Mouse (Mus musculus): ENCODE measurements around the gene Cemip2. TPM values are rescaled to one million over a fixed set of nuclear protein-coding genes. Genes with fewer than 3 reads are reported as not detected.
A peak's percentile ranks its signal among the peaks of the same experiment; 100 is the strongest.

Gene Cemip2
- total RNA-seq, 2 experiments from 2014 or later = 9.0 to 16.0 TPM

DNA sequence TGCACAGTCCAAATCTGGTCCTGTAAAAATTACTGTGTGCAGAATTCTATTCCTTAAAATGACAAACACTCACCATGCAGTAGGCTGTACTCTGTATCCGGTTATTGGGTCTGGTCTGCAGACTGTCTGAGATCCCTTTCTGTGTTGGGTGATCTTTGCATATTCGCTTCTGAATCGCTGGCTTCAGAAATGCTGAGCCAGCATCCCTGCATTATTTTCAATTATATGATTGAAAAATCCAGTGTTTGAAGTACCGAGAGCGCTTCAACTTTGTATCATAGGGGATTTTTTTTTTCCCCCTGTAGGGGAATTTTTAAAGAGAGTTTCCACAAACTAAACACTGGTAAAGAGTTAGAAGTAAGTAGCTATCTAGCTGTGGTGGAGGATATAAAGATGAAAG, 32.0 kb downstream of the Cemip2 start:
- ATAC-seq (ENCODE audit: poor library complexity, severe bottlenecking) = no peak

DNA sequence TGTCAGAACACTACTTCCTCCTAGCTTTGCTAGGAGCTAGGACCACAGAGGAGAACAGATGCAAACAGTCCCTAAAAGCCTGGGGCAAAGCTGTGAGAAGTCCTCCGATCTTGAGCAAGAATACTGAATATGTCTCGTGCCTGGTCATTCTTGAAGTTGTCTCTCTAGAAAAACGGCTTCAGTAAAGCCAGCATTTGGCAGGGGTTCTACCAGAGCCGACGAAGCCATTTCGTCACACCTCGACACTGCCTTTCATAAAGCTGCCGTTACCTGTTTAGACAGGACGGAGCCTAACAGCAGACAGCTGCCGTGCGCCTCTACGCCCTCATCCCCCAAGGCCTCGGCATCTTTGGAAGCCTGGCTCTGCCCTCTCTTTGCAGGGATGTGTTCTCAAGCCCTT, 35.4 kb downstream of the Cemip2 start:
- no peak for ATAC-seq (ENCODE audit: poor library complexity, severe bottlenecking)

DNA sequence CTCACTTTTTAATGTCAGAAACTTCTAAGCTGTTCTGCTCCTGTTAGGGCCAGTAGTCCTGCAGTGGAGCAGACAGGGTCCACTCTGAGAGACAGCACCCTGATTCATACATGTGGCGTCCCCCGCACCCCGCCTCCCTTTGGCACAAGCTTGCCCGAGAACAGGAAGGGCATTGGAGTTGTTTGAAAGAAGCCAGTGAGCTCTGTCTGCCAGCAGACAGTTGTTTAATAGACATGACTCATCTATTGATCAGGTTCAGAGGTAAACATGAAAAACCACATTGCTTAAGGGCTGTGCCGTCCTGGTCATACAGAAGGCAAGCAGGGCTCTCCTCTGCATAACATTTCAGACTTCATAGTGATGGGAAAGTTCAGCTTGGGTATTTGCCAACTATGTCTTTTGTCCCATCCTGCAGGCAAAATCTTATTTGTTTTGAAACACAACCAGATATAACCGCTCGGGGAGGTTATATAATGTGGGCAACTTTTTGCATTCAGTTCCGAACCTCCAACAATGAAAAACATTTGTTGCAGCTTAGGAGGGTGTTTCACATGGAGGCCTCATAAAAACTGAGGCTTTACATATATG, 36.4 kb downstream of the Cemip2 start:
- ATAC-seq (ENCODE audit: poor library complexity, severe bottlenecking) = no peak

DNA sequence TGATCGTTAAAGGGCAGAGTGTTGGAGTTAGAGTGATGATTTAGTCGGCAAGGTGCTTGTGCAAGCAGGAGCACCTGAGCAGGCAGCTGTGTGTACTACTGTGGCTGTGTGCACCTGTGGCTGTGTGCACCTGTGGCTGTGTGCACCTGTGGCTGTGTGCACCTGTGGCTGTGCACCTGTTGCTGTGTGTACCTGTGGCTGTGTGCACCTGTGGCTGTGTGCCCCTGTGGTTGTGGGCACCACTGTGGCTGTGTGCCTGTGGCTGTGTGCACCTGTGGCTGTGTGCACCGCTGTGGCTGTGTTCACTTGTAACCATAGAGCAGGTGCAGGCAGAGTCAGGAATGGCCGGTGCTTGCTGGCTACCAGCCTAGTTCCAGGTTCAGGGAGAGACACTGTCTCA, 38.1 kb downstream of the Cemip2 start:
- no peak for ATAC-seq (ENCODE audit: poor library complexity, severe bottlenecking)

DNA sequence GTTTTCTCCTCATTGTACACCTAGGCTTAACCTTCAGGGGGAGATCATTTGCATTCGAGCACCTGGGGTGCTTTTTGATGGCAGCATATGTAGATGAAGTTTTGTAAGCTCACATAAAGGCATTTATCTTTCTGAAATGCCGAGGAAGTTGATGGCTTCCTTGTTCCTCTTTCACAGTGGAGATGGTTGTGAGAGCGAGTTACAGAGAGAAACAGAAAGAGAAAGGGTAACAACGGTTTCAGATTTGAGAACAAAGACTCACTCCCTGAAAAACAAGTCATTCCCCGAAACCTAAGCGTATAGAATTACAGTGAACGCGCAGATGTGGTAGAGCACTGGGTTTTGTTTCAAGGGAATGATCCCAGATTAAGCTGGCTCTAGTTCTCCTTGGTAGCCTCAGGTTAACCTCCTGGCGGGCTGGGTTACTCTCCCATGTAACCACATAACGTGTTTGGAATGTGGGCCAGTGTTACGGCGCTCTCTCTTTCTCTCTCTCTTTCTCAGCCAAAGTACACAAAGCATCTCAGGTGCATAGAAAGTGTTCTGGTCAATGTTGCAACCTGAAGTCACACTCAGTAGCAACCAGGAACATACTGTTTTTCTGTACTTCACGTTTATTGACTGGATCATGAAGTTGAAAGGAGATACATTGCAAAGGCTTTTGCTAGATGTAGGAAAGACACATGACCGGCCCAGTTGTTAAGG, 40.0 kb downstream of the Cemip2 start:
- peak; percentile 91 for ATAC-seq (ENCODE audit: poor library complexity, severe bottlenecking)

DNA sequence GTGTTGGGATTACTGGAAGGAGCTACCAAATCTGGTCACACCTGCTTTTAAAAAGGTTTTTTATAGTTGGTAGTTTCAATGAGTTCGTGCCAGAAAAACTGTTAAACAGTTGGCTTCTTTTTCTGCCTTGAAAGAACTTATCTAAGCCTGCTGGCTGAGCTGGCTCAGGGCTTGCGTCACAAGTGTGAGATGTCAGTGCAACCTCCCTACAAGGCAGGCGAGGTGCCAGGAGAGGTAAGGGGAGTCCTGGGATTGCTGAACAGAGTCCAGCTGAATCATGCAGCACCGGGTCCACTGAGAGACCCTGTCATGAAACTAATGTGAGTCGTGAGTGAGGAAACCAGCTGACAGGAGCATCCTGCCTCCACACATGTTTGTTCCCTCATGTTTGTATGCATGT, 41.4 kb downstream of the Cemip2 start:
- no peak for ATAC-seq (ENCODE audit: poor library complexity, severe bottlenecking)

DNA sequence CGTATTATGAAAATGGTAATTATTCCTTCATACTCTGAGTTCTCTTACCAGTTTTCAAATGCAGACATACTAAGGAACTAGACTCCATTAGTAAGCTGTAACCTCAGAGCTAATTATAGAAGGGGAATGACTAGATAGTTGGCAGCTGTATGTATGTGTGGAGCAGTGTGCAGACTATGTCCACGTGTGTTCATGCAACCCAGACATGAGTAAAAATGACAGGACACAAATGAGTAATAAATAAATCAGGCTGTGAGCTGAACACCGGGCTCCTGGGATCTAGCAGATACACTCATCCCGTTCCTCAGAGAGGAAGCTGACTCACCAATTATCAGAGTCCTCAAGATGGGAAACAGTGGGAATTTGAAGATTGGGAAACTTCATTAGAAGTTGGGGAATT, 42.0 kb downstream of the Cemip2 start:
- ATAC-seq (ENCODE audit: poor library complexity, severe bottlenecking) = no peak

DNA sequence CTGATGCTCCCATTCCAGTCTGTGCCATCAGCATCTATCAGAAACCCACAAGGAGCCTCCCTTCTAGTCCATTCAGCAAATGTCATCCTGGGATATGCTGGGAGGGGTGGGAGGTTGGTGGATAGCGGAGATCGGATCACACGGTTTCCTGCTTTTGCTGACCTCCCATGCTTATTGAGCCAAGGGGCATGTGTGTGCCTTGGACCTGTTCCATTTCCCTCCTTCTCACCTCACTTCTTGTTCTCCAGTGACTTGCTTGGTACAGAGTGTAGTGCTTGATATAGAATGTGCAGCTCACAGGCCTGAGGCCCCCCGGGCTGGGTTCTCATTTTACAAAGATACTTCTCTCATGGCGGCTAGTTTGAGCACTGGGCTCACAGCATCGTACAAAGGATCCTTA, 43.7 kb downstream of the Cemip2 start:
- no peak for ATAC-seq (ENCODE audit: poor library complexity, severe bottlenecking)

DNA sequence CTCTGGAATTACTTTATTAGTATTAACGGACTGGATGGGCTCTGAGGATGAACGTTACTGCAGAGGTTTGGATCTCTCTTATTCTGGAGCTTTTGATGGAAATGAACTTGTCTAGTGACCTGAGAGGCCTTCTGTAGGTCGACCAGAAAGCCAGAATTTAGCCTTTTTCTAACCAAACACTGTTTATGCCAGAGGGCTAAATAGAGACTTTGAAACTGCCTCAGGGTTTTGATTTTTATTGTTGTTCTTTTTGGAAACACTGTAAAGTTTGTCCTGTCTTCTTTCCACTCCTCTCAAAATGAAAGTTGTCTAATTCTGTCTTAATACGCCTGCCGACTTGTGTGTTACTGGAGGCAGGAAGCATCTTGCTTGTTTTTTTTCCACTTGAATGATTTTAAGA, 46.0 kb downstream of the Cemip2 start:
- ATAC-seq (ENCODE audit: poor library complexity, severe bottlenecking) = no peak

DNA sequence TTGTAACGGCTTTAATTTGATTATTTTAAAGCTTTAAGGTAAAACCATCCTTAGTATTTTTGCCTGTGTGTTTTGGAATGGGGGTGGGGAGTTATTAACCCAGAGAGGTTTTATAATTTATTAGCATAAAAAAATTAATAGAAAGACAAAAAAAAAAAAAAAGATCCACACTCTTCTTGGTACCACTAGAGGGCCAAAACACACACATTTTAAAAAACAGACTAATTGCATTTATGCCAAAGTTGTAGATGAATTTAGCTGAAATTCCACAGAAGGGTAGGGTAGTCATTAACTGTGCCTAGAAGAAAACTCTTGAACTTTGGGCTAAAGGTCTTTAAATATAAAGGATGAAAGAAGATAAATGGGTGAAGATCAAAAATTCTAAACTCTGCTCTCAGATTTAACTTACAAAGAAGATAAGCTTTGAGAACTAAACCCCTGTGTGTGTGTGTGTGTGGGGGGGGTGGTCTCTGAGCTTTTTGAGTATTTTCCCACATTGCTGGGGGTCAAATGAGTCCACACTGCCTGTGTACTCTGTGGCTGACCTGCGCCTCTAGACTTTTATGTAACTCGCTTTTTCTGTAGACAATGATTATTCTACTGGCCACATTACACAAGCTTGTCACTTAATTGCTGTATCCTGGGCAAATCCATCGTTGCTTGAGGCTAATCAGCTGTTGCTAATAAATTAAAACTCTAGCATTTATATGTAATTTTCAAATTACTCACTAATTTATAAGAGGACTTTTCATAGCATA, 47.2 kb downstream of the Cemip2 start:
- ATAC-seq (ENCODE audit: poor library complexity, severe bottlenecking) = no peak

DNA sequence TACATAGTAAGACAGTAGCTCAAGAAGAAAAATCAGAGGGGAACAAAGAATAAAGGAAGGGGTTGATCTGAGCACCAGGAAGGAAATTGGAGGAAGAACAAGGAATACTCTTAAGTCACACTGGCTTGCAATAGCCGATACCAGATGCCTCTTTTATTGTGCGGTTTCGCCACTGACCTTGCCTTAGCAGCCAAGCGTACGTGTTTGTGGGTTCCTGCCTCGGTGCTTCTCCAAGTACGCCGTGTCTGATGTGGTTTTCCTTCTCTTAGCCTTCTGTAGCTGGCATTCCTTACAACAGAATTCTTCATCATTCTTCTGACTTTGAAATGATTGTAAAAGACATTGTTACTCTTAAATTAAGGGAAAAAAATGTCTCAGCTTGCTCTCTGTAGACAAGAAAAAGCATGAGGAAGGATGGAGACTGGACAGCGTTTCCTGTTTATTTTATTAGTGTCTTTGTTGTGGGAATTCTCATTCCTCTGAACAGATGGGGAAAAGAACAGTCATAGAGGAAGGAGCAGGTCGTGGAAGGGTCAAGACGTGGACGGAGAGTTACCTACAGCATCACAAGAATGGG, 55.4 kb downstream of the Cemip2 start:
- no peak for ATAC-seq (ENCODE audit: poor library complexity, severe bottlenecking)

DNA sequence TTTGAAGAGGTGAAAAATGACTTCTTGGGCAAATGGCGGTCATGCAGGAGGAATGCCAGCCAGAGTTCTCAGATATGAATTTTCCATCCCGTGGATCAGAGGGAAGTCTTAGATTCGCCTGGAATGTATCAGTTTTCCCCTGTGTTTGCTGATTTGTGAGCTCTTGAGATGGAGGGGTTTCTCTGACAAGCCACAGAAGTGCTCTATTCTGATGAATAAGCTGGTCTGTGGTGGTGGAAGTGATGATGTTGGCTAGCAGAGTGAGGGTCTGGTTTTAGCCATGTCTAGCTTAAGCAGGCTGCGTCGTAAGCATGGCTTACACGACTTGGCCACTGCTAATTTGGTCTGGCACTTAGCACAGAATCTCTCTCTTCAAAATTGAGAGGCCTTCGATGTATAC, 56.8 kb downstream of the Cemip2 start:
- ATAC-seq (ENCODE audit: poor library complexity, severe bottlenecking) = no peak

DNA sequence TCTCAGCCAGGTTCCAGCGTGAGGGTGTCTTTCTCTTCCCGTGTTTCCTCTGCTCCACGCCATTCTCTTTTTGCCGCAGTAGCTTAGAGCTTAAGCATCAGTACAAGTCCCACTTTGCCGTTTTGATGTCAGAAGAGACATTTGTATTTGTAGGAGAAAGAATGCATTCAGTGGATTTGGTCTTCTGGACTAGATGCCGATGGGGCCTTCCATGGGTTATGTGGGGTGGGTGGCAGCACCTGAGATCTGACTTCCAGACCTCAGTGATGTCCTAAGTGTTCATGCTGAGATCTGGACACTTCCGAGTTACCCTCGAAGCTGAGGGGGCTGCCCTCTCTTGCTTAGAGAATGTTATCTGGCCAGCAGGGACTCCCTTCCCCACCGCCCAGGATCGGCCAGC, 72.6 kb downstream of the Cemip2 start:
- ATAC-seq (ENCODE audit: poor library complexity, severe bottlenecking) = no peak

DNA sequence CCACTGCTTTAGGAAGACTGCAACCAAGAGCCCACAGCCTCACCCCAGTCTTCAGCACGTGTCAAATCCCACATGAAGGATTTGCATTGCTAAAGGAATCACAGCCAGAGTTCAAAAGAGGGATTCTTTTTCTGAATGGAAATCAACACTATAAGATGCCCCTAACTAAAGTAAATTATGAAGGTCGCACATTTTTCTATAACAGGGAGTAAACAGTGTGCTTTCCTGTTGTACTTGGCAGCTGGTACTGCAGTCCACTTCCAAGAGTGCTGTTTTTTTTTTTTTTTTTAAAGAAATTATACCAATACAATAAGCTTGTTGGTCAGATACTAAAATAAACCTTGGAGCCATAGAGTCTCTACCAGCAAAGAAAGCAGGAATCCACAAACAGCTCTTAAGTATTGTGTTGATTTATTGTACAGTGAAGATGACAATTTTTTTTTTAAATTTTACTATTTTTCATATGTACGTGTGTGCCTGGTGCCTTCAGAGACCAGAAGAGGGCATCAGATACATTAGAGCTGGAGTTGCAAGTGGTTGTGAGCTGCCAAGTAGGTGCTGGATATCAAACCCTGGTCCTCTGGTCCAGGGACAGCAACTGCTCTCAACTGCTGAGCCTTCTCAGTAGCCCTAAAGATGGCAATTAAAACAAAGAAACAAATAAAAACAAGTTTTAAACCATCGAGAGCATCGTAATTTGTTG, 76.5 kb downstream of the Cemip2 start:
- no peak for ATAC-seq (ENCODE audit: poor library complexity, severe bottlenecking)

DNA sequence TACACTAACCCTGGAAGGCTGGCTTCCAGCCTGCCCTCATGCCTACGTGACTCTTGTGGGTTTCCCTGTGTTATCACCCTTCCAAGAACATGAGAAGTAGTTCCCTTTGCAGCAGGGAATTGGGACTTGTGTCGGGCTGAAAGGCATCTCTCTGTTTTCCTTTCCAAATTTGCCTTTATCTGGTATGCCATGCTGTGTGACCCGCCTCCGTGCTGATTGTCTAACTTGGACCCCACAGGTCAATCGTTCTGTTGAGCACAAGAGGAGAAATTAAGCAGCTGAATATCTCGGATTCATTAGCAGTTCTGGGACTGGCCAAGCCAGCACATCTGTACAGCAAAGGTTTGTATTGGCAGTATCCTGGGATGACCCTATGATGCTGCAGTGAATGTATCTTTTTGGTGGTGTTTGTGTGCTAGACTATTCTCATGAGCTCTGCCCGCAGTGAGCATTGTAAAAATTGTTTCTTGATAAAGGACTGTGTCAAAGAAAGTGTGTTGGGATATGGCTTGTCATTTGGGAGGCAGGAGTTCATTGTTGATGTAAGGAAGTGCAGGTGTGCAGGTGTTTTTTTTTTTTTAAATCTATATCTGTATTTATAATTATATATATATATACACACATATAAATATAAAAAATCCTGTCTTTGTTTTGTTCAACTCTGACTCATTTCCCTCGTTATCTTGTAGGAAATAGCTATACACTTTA, 77.4 kb downstream of the Cemip2 start:
- ATAC-seq (ENCODE audit: poor library complexity, severe bottlenecking) = no peak

DNA sequence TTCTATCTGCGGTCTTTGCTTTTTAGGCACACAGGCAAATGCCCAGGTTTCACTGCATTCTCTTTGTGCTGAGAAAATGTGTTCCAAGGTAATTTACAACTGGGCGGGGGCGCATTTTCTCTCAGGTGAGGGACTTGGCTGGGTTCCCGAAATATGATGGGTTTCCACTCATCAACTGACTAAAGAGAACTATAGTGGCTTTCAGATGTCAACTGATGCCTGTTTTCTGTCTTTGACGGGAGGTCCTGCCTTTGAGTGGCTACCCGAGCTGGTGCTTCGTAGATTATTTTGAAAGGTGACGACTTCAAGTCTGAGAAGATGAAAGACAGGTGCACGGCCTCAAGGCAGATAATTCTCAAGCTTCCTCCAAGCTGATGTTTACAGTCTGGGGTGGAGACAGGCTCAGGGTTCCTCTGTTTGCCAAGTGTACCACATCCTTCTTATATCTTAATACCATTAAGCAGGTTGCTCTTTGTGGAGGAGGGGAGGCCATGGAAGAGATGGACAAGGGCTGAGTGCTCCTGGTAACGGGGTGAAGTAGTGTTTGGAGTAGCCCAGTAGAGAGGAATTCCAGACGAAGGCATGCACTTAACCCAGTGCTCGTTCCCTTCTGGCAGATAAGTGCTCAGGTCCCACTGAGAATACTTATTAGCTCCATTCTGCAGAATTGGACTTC, 80.8 kb downstream of the Cemip2 start:
- no peak for ATAC-seq (ENCODE audit: poor library complexity, severe bottlenecking)

DNA sequence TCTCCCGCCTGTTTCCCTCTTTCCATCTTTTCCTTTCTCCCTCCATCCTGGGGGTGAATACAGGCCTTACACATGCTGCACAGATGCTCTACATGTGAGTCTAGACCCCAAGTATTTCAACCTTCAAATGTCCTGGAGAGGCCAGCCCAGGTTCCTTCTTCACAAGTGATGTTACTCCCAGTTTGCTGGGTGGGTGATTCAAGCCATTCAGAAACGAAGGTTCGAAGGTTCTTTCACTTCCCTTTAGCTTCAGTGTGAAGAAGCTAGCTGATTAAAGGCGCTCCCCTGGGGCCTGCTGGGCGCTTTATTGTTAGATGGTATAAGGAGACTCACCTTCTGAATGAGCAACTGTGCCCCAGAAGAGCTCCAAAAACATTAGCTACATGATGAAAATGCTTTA, 82.0 kb downstream of the Cemip2 start:
- ATAC-seq (ENCODE audit: poor library complexity, severe bottlenecking) = peak; percentile 71

DNA sequence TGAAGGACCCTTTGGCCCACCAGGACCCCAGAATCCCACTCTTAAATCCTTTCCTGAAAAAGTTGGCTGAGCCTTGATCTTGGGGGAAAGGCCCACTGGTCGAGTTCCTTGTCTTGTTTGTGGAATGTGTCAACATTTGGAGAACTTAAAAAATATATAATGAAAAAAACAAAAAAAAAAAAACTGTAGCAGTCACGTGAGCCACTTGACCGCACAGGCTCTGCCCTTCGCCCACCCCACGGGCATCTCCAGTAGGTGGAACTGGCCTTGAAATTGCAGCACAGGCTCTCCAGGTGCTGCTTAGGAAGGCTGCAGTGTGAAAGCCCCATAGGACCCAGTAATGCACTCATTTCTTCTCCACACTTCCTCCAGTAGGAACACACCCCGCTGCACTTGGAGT, 82.8 kb downstream of the Cemip2 start:
- ATAC-seq (ENCODE audit: poor library complexity, severe bottlenecking) = no peak

DNA sequence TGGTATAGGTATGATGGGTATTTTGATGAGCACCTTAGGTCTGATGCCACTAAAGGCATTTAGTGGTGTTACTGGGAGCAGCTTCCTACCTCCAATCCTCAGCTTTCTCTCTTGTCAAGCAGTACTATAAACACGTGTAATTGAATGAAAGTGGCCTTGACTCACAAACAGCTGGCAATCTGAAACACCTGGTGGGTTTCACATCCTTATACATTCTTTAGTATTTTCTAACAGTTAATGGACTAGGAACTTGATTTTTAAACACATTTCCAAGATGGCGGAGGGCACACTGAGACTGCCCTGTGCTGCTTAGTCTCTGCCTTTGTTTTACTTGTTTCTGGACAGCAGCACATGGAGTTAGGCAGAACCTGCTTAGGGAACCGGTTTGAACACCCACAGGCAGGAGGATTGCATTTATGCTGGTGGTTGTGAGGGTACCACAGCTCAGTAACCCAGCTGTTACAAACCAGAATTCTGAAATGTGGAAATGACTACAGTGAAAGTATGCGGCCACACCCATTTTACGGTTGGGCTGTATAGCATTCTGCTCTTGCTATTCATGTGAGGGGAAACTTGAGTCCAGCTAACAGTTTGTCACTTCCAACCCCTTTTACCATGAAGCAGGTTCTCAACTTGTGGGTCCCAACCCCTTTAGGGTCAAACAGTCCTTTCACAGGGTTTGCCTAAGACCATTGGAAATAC, 84.3 kb downstream of the Cemip2 start:
- peak; percentile 72 for ATAC-seq (ENCODE audit: poor library complexity, severe bottlenecking)

All from megakaryocyte, adult 5-6 weeks (primary cell).